Mouse (Mus musculus) bone marrow macrophage, adult 2 months (primary cell): ENCODE measurements around the gene Has1.

ENCODE experiments used
- CTCF ChIP-seq: IDR thresholded peaks from 2 replicates; pipeline ENCODE4 v1.5.1; 2012; ENCODE audit warnings: low read depth, mild to moderate bottlenecking, low read length, moderate library complexity
- POLR2A ChIP-seq: IDR thresholded peaks from 2 replicates; pipeline ENCODE4 v1.6.1; 2012; ENCODE audit warnings: mild to moderate bottlenecking, low read depth, low read length, borderline replicate concordance

DNA sequence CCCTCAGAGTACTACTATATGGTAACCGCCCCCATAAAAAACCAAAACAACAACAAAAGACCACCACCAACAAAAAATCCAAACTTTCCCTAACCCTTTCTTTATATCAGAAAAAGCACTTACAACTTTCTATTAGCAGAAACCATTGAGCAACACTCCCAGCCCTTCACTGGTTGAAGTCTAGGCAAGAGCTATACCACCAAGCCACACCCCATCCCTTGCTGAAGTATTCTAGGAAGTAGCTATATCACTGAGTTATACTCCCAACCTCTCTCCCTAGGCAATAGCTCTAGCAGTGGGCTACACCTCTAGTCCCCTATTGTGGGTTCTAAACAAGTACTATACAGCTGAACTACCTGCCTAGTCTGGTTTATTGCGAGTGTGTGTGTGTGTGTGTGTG is 15.7 kb downstream of the Has1 start:
- no peak for TF ChIP-seq POLR2A
- no peak for TF ChIP-seq CTCF
